Mouse (Mus musculus) hematopoietic stem cell, adult 5-6 weeks (primary cell): ENCODE measurements around the gene Moap1. TPM values are rescaled to one million over a fixed set of nuclear protein-coding genes. Genes with fewer than 3 reads are reported as not detected.

Experiments
- ATAC-seq, 2 experiments: fragments of 125-278 bp in 1 of 2; replicated peaks in 1 of 2; 2 replicates each; pipeline ENCODE4 v1.8.0; 2016 to 2017; ENCODE audit warnings: inconsistent platforms in 2 of 2, mild to moderate bottlenecking in 2 of 2, moderate number of reproducible peaks in 2 of 2, low read depth in 1 of 2, moderate TSS enrichment in 1 of 2; ENCODE audit not compliant: low FRiP score in 2 of 2, poor library complexity in 2 of 2, severe bottlenecking in 2 of 2, insufficient read depth in 1 of 2, low TSS enrichment in 1 of 2
- total RNA-seq: library from RNA; stranded (forward); fragments of 172-1452, 232-1000 nt; gene quantifications from 2 replicates; pipeline ENCODE4 v1.2.3, GENCODE M21; 2017

The Moap1 gene
- total RNA-seq, 1 experiment from 2014 or later = 10.8 TPM

DNA sequence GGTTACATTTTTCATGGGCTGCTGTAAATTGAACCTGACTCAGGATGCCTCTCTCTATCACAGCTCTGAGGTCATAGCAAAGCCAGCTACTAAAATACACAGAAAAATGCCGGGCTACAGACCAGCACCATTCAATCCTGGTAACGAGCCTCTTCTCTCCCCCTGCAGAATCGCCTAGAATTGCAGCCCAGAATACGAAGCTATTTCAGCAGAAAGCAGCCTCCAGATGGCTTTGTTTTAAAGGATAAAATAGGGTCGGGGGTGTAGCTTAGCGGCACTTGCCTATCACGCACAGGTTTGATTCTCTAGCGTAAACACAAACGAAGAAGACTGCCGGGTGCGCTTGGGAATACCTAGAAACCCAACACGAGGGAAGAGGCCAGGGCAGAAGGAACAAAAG, 43.0 kb downstream of the Moap1 start:
- ATAC-seq = no peak

DNA sequence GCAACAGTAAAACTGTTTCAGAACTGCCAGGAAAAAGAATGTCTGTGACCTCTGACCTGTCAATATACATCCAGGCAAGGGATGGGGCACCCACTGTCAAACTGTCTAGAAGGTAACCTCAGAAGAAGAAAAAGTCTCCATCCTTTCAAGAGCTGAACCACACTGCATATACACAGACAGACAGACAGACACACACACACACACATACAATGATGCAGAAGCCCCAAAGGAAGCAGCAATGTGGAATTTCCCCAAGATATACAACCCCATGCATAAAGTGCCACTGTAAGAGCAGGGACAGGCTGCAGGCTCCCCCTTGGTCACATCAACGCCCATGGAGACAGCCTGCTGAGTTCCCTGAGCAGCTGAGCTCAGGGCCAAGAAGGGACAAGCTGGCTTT, 44.3 kb downstream of the Moap1 start:
- no peak for ATAC-seq

DNA sequence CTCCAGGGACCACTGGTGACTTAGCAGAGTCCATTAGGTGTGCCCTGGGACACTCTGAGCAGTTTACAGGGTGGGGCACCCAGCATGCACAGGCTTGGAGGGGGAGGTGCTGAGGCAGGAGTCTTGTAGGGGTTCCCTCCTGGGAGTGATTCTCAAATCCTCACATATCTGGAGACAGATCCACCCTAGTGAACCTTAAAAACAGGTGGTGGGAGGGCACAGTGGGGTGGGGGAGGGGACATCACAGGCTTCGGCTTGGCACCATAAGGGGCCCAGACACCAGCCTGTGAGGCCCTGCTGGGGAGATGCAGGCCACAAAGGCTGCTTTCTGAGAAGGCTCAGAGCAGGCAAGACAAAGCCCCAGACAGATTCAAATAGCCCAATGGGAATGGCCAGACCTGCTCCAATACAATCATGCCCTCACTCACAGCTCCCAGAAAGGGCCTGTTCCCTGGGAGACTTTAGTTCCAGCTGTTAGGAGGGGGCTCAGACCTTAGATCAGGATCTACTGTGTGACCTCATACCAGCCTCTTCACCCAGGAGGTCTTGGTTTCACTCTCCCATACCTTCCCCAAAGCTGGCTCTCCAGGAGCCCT, 45.3 kb downstream of the Moap1 start:
- ATAC-seq = peak in 1 of 2 experiments; percentile 35; a peak in 1 of 4 replicates

DNA sequence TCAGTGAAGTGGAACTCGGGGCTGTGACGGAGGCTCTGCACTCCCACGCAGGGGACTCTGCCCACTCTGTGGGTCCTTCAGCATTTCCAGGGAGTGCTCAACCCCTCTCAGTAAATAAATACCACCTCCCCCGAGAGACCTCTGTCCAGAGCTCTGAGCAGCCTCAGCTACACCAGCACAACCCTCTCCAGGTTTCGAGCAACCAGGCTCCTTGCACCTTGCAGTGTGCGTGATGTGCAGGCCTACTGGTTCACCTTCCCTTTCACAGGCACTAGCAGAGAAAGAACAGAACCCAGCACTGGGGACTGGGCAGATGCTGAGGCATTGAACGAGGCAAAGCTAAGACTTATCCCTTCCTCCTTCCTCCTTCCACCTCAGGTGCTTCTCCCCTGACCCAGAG, 46.1 kb downstream of the Moap1 start:
- no peak for ATAC-seq

DNA sequence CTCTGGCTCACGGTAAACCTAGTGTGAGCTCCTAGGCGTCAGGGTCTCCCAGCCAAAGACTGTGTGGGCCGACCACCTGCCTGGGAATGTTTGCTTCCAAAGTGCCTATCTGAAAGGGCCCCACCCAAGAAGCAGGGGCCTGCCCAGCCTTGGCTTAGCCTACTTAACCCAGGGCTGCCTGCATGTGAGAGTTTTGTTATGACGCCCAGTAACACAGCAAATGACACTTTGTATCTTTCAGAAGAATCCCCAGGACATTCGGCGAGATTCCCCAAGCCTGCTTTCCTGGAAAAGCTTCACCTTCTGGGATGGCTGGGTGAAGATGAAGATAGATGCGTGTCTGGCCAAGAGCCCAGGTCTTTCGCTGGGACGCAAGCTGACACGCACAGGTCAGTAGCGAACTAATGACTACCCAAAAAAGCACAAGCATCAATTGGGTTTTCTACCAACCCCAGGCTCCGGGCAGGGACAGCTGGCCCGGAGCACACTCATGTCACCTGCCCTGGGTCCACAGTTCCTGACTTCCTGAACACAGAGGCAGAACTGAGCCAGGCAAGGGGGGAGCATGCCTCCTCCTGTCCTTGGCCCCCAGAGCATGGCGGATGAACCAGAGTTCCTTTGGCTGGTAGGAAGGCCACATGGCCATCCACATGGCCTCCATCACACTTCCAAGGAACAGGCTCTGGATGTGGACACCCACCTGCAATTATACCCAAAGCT, 46.7 kb downstream of the Moap1 start:
- ATAC-seq = no peak

DNA sequence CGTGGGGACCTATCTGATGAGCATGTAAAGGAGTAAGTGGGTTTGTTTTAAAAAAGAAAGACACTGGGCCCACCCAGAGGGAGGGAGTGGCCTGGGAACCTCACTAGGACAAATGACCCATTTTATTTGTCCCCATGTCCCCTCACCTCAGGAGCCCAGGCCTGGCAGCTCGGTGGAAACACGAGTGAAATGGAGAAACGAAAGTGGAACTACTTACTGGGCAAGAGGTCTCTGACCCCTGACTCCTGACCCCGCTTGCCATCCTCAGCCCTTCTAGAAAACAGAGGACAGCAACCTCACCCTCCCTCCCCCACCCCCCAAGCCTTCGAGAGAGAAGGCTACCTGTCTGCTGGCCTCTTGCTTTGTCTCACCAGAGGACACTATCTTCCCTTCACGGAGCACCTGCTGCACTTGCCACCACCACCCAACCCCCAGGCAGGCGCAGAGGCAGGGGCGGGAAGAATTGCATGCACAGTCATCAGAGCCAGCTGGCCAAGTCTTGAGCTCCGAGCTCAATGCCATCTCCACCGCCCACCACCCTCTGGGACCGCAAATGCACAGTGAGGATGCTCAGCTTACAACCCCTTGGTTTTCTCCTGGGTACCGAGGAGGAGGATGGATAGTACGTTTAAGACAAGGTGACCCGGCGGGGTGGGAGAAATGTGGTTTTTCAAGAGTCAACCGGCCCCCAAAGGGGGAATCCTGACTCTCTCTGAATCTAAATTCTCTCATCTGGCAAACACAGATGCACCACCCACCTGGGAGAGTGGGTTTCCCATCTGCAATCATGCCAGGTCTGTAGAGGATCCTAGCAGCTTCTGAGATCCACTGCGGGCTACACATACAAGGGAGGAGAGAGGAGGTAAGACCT, 47.9 kb downstream of the Moap1 start:
- no peak for ATAC-seq

Other genes starting within 250 kb of the Moap1 start
- gene Chga, start 188.7 kb downstream of the Moap1 start, total RNA-seq = 0.94 and 1.1 TPM in 2 replicates
- gene Itpk1, start 38.7 kb downstream of the Moap1 start, total RNA-seq = 19.1 and 20.7 TPM in 2 replicates
- 8.4 and 10.9 TPM in 2 replicates for gene Tmem251, start 101 bp upstream of the Moap1 start, total RNA-seq
- gene Gm28051, start 14.1 kb upstream of the Moap1 start, total RNA-seq = not detected in 2 replicates
- gene Gon7, start 14.1 kb upstream of the Moap1 start, total RNA-seq = 16.5 and 26.2 TPM in 2 replicates
- 56.6 and 63.3 TPM in 2 replicates for gene Ubr7, start 14.3 kb upstream of the Moap1 start, total RNA-seq
- 7.3 and 9.8 TPM in 2 replicates for gene Gm20604, start 15.0 kb upstream of the Moap1 start, total RNA-seq
- gene Btbd7, start 134.8 kb upstream of the Moap1 start, total RNA-seq = 31.6 and 36.5 TPM in 2 replicates
- gene Cox8c, start 155.7 kb upstream of the Moap1 start, total RNA-seq = not detected in 2 replicates
- gene Unc79, start 205.2 kb upstream of the Moap1 start, total RNA-seq = 0.35 and 0.44 TPM in 2 replicates